Mouse (Mus musculus) CH12.LX (cell line): ENCODE measurements around the gene Sox2. TPM values are rescaled to one million over a fixed set of nuclear protein-coding genes. Genes with fewer than 3 reads are reported as not detected.

Experiments used
- DNase-seq: peaks from one replicate; pipeline ENCODE4 v3.0.0-alpha.2; 2013; ENCODE audit errors: extremely low read depth
- H3K27ac ChIP-seq: 2 replicates; pipeline ENCODE4 v1.5.1; 2012; ENCODE audit warnings: low read depth, mild to moderate bottlenecking, control low read depth, moderate library complexity; ENCODE audit not compliant: insufficient read depth
- H3K27me3 ChIP-seq: replicated peaks from 2 replicates; pipeline ENCODE3; 2012; ENCODE audit warnings: inconsistent platforms
- H3K36me3 ChIP-seq, 2 experiments: replicated peaks in 1 of 2; 2 replicates each; pipeline versions ENCODE3 to v1.6.1; 2012; ENCODE audit warnings: inconsistent platforms in 1 of 2, low read length in 1 of 2, mild to moderate bottlenecking in 1 of 2, mixed read lengths in 1 of 2, moderate library complexity in 1 of 2; ENCODE audit not compliant: control insufficient read depth in 1 of 2, insufficient read depth in 1 of 2
- H3K4me1 ChIP-seq, 2 experiments: 2 replicates each; pipeline ENCODE4 v1.6.1; 2012; ENCODE audit warnings: inconsistent platforms in 1 of 2, moderate library complexity in 1 of 2; ENCODE audit not compliant: insufficient read depth in 2 of 2, control insufficient read depth in 1 of 2
- H3K4me2 ChIP-seq: 2 replicates; pipeline ENCODE4 v1.6.1; 2012; ENCODE audit warnings: low read depth, mild to moderate bottlenecking, control low read depth; ENCODE audit not compliant: poor library complexity, insufficient read depth, severe bottlenecking
- H3K4me3 ChIP-seq, 3 experiments: fragments of 150-350 bp in 1 of 3; sonication (generic) in 1 of 3; replicated peaks in 1 of 3; 2 replicates each; pipeline versions ENCODE3 to v1.5.1; 2011 to 2012; ENCODE audit warnings: low read depth in 2 of 3, low read length in 2 of 3, mild to moderate bottlenecking in 2 of 3, moderate library complexity in 2 of 3, control low read depth in 1 of 3, improper control_type of control experiment in 1 of 3, inconsistent platforms in 1 of 3, mixed read lengths in 1 of 3; ENCODE audit not compliant: poor library complexity in 1 of 3
- H3K79me2 ChIP-seq: replicated peaks from 2 replicates; pipeline ENCODE4 v1.6.1; 2012; ENCODE audit warnings: mild to moderate bottlenecking, moderate library complexity; ENCODE audit not compliant: control insufficient read depth, poor library complexity, insufficient read depth, severe bottlenecking; ENCODE audit errors: extremely low read depth
- H3K9ac ChIP-seq: 2 replicates; pipeline ENCODE4 v1.6.1; 2012; ENCODE audit warnings: low read depth, mild to moderate bottlenecking, control low read depth, moderate library complexity; ENCODE audit not compliant: insufficient read depth
- H3K9me3 ChIP-seq: replicated peaks from 2 replicates; pipeline ENCODE3; 2012; ENCODE audit warnings: low read length, inconsistent platforms, mixed read lengths
- BHLHE40 ChIP-seq: IDR thresholded peaks from 2 replicates; pipeline ENCODE4 v1.6.1; 2011; ENCODE audit warnings: mild to moderate bottlenecking, low read depth, low read length, improper control_type of control experiment
- CHD1 ChIP-seq: IDR thresholded peaks from 2 replicates; pipeline ENCODE4 v1.6.1; 2012; ENCODE audit warnings: low read depth, low read length, improper control_type of control experiment, inconsistent platforms
- CHD2 ChIP-seq: IDR thresholded peaks from 2 replicates; pipeline ENCODE4 v1.6.1; 2011; ENCODE audit warnings: low read length, improper control_type of control experiment
- CTCF ChIP-seq, 2 experiments: IDR thresholded peaks in 1 of 2; conservative IDR thresholded peaks in 1 of 2; 2 replicates each; pipeline ENCODE4 v1.5.1; 2011 to 2012; ENCODE audit warnings: low read depth in 2 of 2, low read length in 2 of 2, improper control_type of control experiment in 1 of 2, inconsistent platforms in 1 of 2, mild to moderate bottlenecking in 1 of 2, moderate library complexity in 1 of 2
- E2F4 ChIP-seq: IDR thresholded peaks from 2 replicates; pipeline ENCODE4 v1.6.1; 2011; ENCODE audit warnings: low read depth, low read length, improper control_type of control experiment; ENCODE audit not compliant: insufficient replicate concordance
- ELF1 ChIP-seq: IDR thresholded peaks from 2 replicates; pipeline ENCODE4 v1.6.1; 2014; ENCODE audit warnings: low read depth, mild to moderate bottlenecking, inconsistent platforms, low read length, improper control_type of control experiment
- ETS1 ChIP-seq: conservative IDR thresholded peaks from 2 replicates; pipeline ENCODE4 v1.6.1; 2012; ENCODE audit warnings: low read depth, mild to moderate bottlenecking, inconsistent platforms, low read length, improper control_type of control experiment, moderate library complexity
- GABPA ChIP-seq: IDR thresholded peaks from 2 replicates; pipeline ENCODE4 v1.6.1; 2012; ENCODE audit warnings: low read depth, low read length, improper control_type of control experiment, inconsistent platforms; ENCODE audit not compliant: insufficient replicate concordance
- HCFC1 ChIP-seq: IDR thresholded peaks from 2 replicates; pipeline ENCODE4 v1.6.1; 2012; ENCODE audit warnings: low read depth, mild to moderate bottlenecking, inconsistent platforms, low read length, improper control_type of control experiment
- IRF4 ChIP-seq: IDR thresholded peaks from 2 replicates; pipeline ENCODE4 v1.6.1; 2014; ENCODE audit warnings: low read depth, mild to moderate bottlenecking, inconsistent platforms, low read length, improper control_type of control experiment
- JUND ChIP-seq: conservative IDR thresholded peaks from 2 replicates; pipeline ENCODE4 v1.6.1; 2011; ENCODE audit warnings: low read depth, low read length, improper control_type of control experiment
- KAT2A ChIP-seq: IDR thresholded peaks from 2 replicates; pipeline ENCODE4 v1.6.1; 2012; ENCODE audit warnings: low read length, improper control_type of control experiment, inconsistent platforms; ENCODE audit not compliant: insufficient replicate concordance
- MAX ChIP-seq: IDR thresholded peaks from 2 replicates; pipeline ENCODE4 v1.6.1; 2011; ENCODE audit warnings: low read length, improper control_type of control experiment
- MEF2A ChIP-seq: IDR thresholded peaks from 2 replicates; pipeline ENCODE4 v1.6.1; 2014; ENCODE audit warnings: low read depth, mild to moderate bottlenecking, inconsistent platforms, low read length, improper control_type of control experiment, borderline replicate concordance
- MXI1 ChIP-seq: IDR thresholded peaks from 2 replicates; pipeline ENCODE4 v1.6.1; 2011; ENCODE audit warnings: mild to moderate bottlenecking, low read depth, low read length, improper control_type of control experiment
- NELFE ChIP-seq: IDR thresholded peaks from 2 replicates; pipeline ENCODE4 v1.6.1; 2011; ENCODE audit warnings: low read depth, low read length, improper control_type of control experiment
- NRF1 ChIP-seq: IDR thresholded peaks from 2 replicates; pipeline ENCODE4 v1.6.1; 2014; ENCODE audit warnings: low read depth, mild to moderate bottlenecking, inconsistent platforms, low read length, improper control_type of control experiment, moderate library complexity
- POLR2AphosphoS2 ChIP-seq: IDR thresholded peaks from 2 replicates; pipeline ENCODE4 v1.6.1; 2011; ENCODE audit warnings: low read depth, low read length, improper control_type of control experiment
- RCOR1 ChIP-seq: conservative IDR thresholded peaks from 2 replicates; pipeline ENCODE4 v1.6.1; 2012; ENCODE audit warnings: low read depth, mild to moderate bottlenecking, inconsistent platforms, low read length, improper control_type of control experiment
- SIN3A ChIP-seq: IDR thresholded peaks from 2 replicates; pipeline ENCODE4 v1.6.1; 2012; ENCODE audit warnings: low read length, improper control_type of control experiment, inconsistent platforms
- TBP ChIP-seq: conservative IDR thresholded peaks from 2 replicates; pipeline ENCODE4 v1.6.1; 2011; ENCODE audit warnings: low read depth, low read length, improper control_type of control experiment
- TCF12 ChIP-seq: IDR thresholded peaks from 2 replicates; pipeline ENCODE4 v1.6.1; 2014; ENCODE audit warnings: low read depth, mild to moderate bottlenecking, inconsistent platforms, low read length, improper control_type of control experiment
- UBTF ChIP-seq: IDR thresholded peaks from 2 replicates; pipeline ENCODE4 v1.6.1; 2012; ENCODE audit warnings: low read depth, mild to moderate bottlenecking, inconsistent platforms, low read length, improper control_type of control experiment, moderate library complexity
- USF1 ChIP-seq: IDR thresholded peaks from 2 replicates; pipeline ENCODE4 v1.6.1; 2014; ENCODE audit warnings: low read depth, mild to moderate bottlenecking, inconsistent platforms, low read length, improper control_type of control experiment
- USF2 ChIP-seq: conservative IDR thresholded peaks from 2 replicates; pipeline ENCODE4 v1.6.1; 2011; ENCODE audit warnings: low read depth, low read length, improper control_type of control experiment
- ZC3H11A ChIP-seq: IDR thresholded peaks from 2 replicates; pipeline ENCODE4 v1.6.1; 2012; ENCODE audit warnings: low read depth, mild to moderate bottlenecking, inconsistent platforms, low read length, improper control_type of control experiment
- ZKSCAN1 ChIP-seq: IDR thresholded peaks from 2 replicates; pipeline ENCODE4 v1.6.1; 2012; ENCODE audit warnings: low read depth, inconsistent platforms, low read length, improper control_type of control experiment, borderline replicate concordance
- ZNF384 ChIP-seq: IDR thresholded peaks from 2 replicates; pipeline ENCODE4 v1.6.1; 2012; ENCODE audit warnings: low read depth, low read length, improper control_type of control experiment, inconsistent platforms
- dilution Hi-C: fragments of 300-500 bp; cut with MboI; formaldehyde crosslinking; loops from 2 replicates; pipeline ENCODE4 v1.14.3; 2020; ENCODE audit warnings: low sequenced_read_pairs; ENCODE audit not compliant: extremely low pct_unique_long_range_greater_than_20kb, extremely low pct_ligation_motif_present
- in situ Hi-C: fragments of 300-500 bp; cut with MboI; formaldehyde crosslinking; loops from 3 replicates; pipeline ENCODE4 v1.14.3; 2019; ENCODE audit warnings: low sequenced_read_pairs, low pct_ligation_motif_present, low pct_unique_long_range_greater_than_20kb, mixed read lengths
- polyA plus RNA-seq: library from polyadenylated mRNA; unstranded; fragments of >175 nt; gene quantifications from 2 replicates; pipeline ENCODE4 v1.2.1, GENCODE M21; 2012; ENCODE audit warnings: low read depth; ENCODE audit not compliant: insufficient read length
- total RNA-seq, 2 experiments: library from RNA; depleted of rRNA; stranded (reverse); fragments of 300-350 nt in 1 of 2; fragments of >200 nt in 1 of 2; gene quantifications; 2 replicates each; pipeline ENCODE4 v1.2.3; 2012 to 2014

Gene Sox2
- total and polyA plus RNA-seq, 3 experiments: not detected

GRCm38 (mm10) chr3:34658966-34659535 is 8.8 kb downstream of the Sox2 start:
- dilution Hi-C loops: no loop called here

GRCm38 (mm10) chr3:34659861-34660260 is 9.7 kb downstream of the Sox2 start:
- Histone ChIP-seq H3K4me2 (no peak overlapping the region), H3K9me3 (peaks cover 76% of the 10 kb centered on the region), H3K79me2 (no peaks in the 10 kb centered on the region), H3K36me3 (no peaks in the 10 kb centered on the region), H3K27me3 (no peaks in the 10 kb centered on the region), H3K4me1 (no peaks in the 10 kb centered on the region)
- in situ Hi-C loops: no loop called here
- no peak for DNase-seq
- TF ChIP-seq MEF2A: no peak
- no peak for TF ChIP-seq USF2
- TF ChIP-seq NELFE: no peak
- no peak for TF ChIP-seq ZC3H11A
- TF ChIP-seq ETS1: no peak
- no peak for TF ChIP-seq BHLHE40
- no peak for TF ChIP-seq TBP
- no peak for TF ChIP-seq HCFC1
- no peak for TF ChIP-seq MXI1
- TF ChIP-seq E2F4: no peak
- TF ChIP-seq JUND: no peak
- no peak for TF ChIP-seq GABPA
- TF ChIP-seq RCOR1: no peak
- no peak for TF ChIP-seq IRF4
- TF ChIP-seq, all 38 proteins: peak for 0
- H3K4me3 ChIP-seq: no peak overlapping the region
- no peak overlapping the region for H3K9ac ChIP-seq
- dilution Hi-C loops: no loop called here
- H3K27ac ChIP-seq: no peak overlapping the region

More at GRCm38 (mm10) chr3:34658966-34659535, 8.8 kb downstream of the Sox2 start:
- H3K4me2 ChIP-seq: no peak overlapping the region
- no peak overlapping the region for H3K4me3 ChIP-seq
- H3K9me3 ChIP-seq: peaks cover 71% of the 10 kb centered on the region
- no peaks in the 10 kb centered on the region for H3K36me3 ChIP-seq
- no peak overlapping the region for H3K27ac ChIP-seq
- in situ Hi-C loops: no loop called here
- H3K9ac ChIP-seq: no peak overlapping the region
- no peaks in the 10 kb centered on the region for H3K4me1 ChIP-seq
- TF ChIP-seq NRF1 (no peak), MAX (no peak), SIN3A (no peak), ELF1 (no peak), USF1 (no peak), CHD1 (no peak), CTCF (conservative IDR thresholded peaks at IDR 0.05 in 1 of 2, IDR thresholded peaks at IDR 0.05 in 1 of 2; ENCODE audit: low read depth in 2 of 2, low read length in 2 of 2) (no peak), TCF12 (no peak), KAT2A (no peak), ETS1 (no peak), ZNF384 (no peak), JUND (no peak), CHD2 (no peak), USF2 (no peak), UBTF (no peak), ZKSCAN1 (no peak), POLR2AphosphoS2 (no peak), E2F4 (no peak)
- no peaks in the 10 kb centered on the region for H3K27me3 ChIP-seq
- no peaks in the 10 kb centered on the region for H3K79me2 ChIP-seq
- no peak for DNase-seq
